Mouse (Mus musculus): Measurements from ENCODE around the gene Ifit1bl1.
A peak's percentile ranks its signal among the peaks of the same experiment; 100 is the strongest.
"Not testable (repeated sequence)": the region's sequence is repeated elsewhere in the genome, so short reads cannot be mapped to it uniquely, and the experiment has no call there.

The Ifit1bl1 gene

GRCm38 (mm10) chr19:34588959-34589358 lies 12.8 kb downstream of the Ifit1bl1 start:
- DNase-seq (ENCODE audit: low spot score), result no peak

- not testable (repeated sequence) for DNase-seq (ENCODE audit: low spot score)
Measured at GRCm38 (mm10) chr19:34587898-34588692, 13.7 kb downstream of the Ifit1bl1 start.

GRCm38 (mm10) chr19:34585740-34586458 lies 15.9 kb downstream of the Ifit1bl1 start:
- not testable (repeated sequence) for DNase-seq (ENCODE audit: low spot score)

- DNase-seq (ENCODE audit: low spot score), result not testable (repeated sequence)
Measured at GRCm38 (mm10) chr19:34583126-34583766, 18.5 kb downstream of the Ifit1bl1 start, which contains the start of gene Ifit3. Gene Ifit3 (plus strand): TSS chr19:34583531.

GRCm38 (mm10) chr19:34582696-34583095 lies 19.1 kb downstream of the Ifit1bl1 start:
- DNase-seq (ENCODE audit: low spot score), result not testable (repeated sequence)

- no peak for DNase-seq (ENCODE audit: low spot score)
Measured at GRCm38 (mm10) chr19:34577121-34577520, 24.6 kb downstream of the Ifit1bl1 start.

GRCm38 (mm10) chr19:34573650-34574049 lies 28.1 kb downstream of the Ifit1bl1 start:
- no peak for DNase-seq (ENCODE audit: low spot score)

- no peak for DNase-seq (ENCODE audit: low spot score)
Measured at GRCm38 (mm10) chr19:34571080-34571479, 30.7 kb downstream of the Ifit1bl1 start.

GRCm38 (mm10) chr19:34569896-34570476 lies 31.8 kb downstream of the Ifit1bl1 start:
- no peak for DNase-seq (ENCODE audit: low spot score)

GRCm38 (mm10) chr19:34568988-34569895 lies 32.5 kb downstream of the Ifit1bl1 start:
- DNase-seq (ENCODE audit: low spot score), result no peak

GRCm38 (mm10) chr19:34566178-34566784 lies 35.5 kb downstream of the Ifit1bl1 start:
- no peak for DNase-seq (ENCODE audit: low spot score)

GRCm38 (mm10) chr19:34562556-34562955 lies 39.2 kb downstream of the Ifit1bl1 start:
- DNase-seq (ENCODE audit: low spot score), result no peak

- DNase-seq (ENCODE audit: low spot score), result no peak
Measured at GRCm38 (mm10) chr19:34556621-34557020, 45.1 kb downstream of the Ifit1bl1 start.

GRCm38 (mm10) chr19:34554061-34554460 lies 47.7 kb downstream of the Ifit1bl1 start:
- no peak for DNase-seq (ENCODE audit: low spot score)

- no peak for DNase-seq (ENCODE audit: low spot score)
Measured at GRCm38 (mm10) chr19:34553522-34553921, 48.2 kb downstream of the Ifit1bl1 start.

- no peak for DNase-seq (ENCODE audit: low spot score)
Measured at GRCm38 (mm10) chr19:34553021-34553420, 48.7 kb downstream of the Ifit1bl1 start.

GRCm38 (mm10) chr19:34551981-34552380 lies 49.8 kb downstream of the Ifit1bl1 start:
- no peak for DNase-seq (ENCODE audit: low spot score)

GRCm38 (mm10) chr19:34550534-34551223 lies 51.1 kb downstream of the Ifit1bl1 start, which contains the start of gene Ifit2:
Gene Ifit2 (plus strand): TSS chr19:34550694.
- DNase-seq (ENCODE audit: low spot score), result peak; percentile 43

GRCm38 (mm10) chr19:34550205-34550533 lies 51.6 kb downstream of the Ifit1bl1 start:
- no peak for DNase-seq (ENCODE audit: low spot score)

GRCm38 (mm10) chr19:34547976-34548375 lies 53.8 kb downstream of the Ifit1bl1 start:
- peak; percentile 75 for DNase-seq (ENCODE audit: low spot score)
